Mouse (Mus musculus) hindbrain, embryonic 12.5 days (tissue): ENCODE measurements around the gene Ankrd53. TPM values are rescaled to one million over a fixed set of nuclear protein-coding genes. Genes with fewer than 3 reads are reported as not detected.

Experiments
- ATAC-seq: fragments of 200-750 bp; cut with Nextera tagmentation; 2 replicates; pipeline ENCODE4 v1.8.0; 2017; ENCODE audit warnings: moderate TSS enrichment; ENCODE audit not compliant: low FRiP score
- H3K27ac ChIP-seq: fragments of 300-500 bp; sonication (generic); 2 replicates; pipeline ENCODE4 v1.5.1; 2016; ENCODE audit warnings: mild to moderate bottlenecking
- H3K27me3 ChIP-seq: fragments of 300-500 bp; sonication (generic); 2 replicates; pipeline ENCODE4 v1.6.1; 2016; ENCODE audit warnings: mild to moderate bottlenecking
- H3K36me3 ChIP-seq: fragments of 300-500 bp; sonication (generic); 2 replicates; pipeline ENCODE4 v1.6.1; 2016; ENCODE audit warnings: mild to moderate bottlenecking
- H3K4me1 ChIP-seq: fragments of 300-500 bp; sonication (generic); 2 replicates; pipeline ENCODE4 v1.6.1; 2016
- H3K4me2 ChIP-seq: fragments of 300-500 bp; sonication (generic); replicated peaks from 2 replicates; pipeline ENCODE4 v1.6.1; 2016; ENCODE audit warnings: mild to moderate bottlenecking
- H3K4me3 ChIP-seq: fragments of 300-500 bp; sonication (generic); 2 replicates; pipeline ENCODE4 v1.5.1; 2016; ENCODE audit warnings: mild to moderate bottlenecking
- H3K9ac ChIP-seq: fragments of 300-500 bp; sonication (generic); 2 replicates; pipeline ENCODE4 v1.6.1; 2016; ENCODE audit warnings: mild to moderate bottlenecking, moderate library complexity
- H3K9me3 ChIP-seq: fragments of 300-500 bp; sonication (generic); replicated peaks from 2 replicates; pipeline ENCODE4 v1.6.1; 2016; ENCODE audit warnings: mild to moderate bottlenecking
- WGBS: fragments of 180-500 bp; shearing (Covaris S2); methylation state at CpG from one replicate; pipeline ENCODE4 v1.1.7; 2016; 5-methylcytosine and 5-hydroxymethylcytosine counted together
- polyA plus RNA-seq: library from polyadenylated mRNA; unstranded; fragments of >200 nt; fragmentation: Nextera tagmentation; extraction: Ambion mirVana; gene quantifications from 2 replicates; pipeline ENCODE4 v1.2.1, GENCODE M21; 2016

Ankrd53 gene
- polyA plus RNA-seq, result 0.13 TPM in 1 of 2 replicates, not detected in the other

- H3K9me3 ChIP-seq, result no peaks in the 10 kb centered on the region
- H3K9ac ChIP-seq, result no peak within 1 kb of the TSS
- 23% methylated on average over 6 of the region's 6 CpGs for WGBS
- no peaks in the 10 kb centered on the region for H3K36me3 ChIP-seq
- 0 out of 2 replicates have a peak, but pooled peaks have one; percentile 8 for ATAC-seq
- peaks cover 80% of the 10 kb centered on the region for H3K27me3 ChIP-seq
- H3K4me2 ChIP-seq, result peak within 1 kb of the TSS; percentile 49
- H3K4me3 ChIP-seq, result peak within 1 kb of the TSS; percentile 24
- peaks cover 12% of the 10 kb centered on the region for H3K4me1 ChIP-seq
- no peak within 1 kb of the TSS for H3K27ac ChIP-seq
Observed at GRCm38 (mm10) chr6:83762344-83762743, at the start of gene Ankrd53. Gene Ankrd53, plus strand, starts transcription at chr6:83762644.

GRCm38 (mm10) chr6:83713271-83714136 lies 48.9 kb upstream of the Ankrd53 start:
- ATAC-seq, result no peak
- H3K4me3 ChIP-seq, result no peak overlapping the region
- WGBS, result 1% methylated on average over 12 of the region's 12 CpGs
- H3K9ac ChIP-seq, result no peak overlapping the region
- peaks cover 97% of the 10 kb centered on the region for H3K27me3 ChIP-seq
- no peaks in the 10 kb centered on the region for H3K36me3 ChIP-seq
- no peak overlapping the region for H3K27ac ChIP-seq
- H3K4me1 ChIP-seq, result peaks cover 19% of the 10 kb centered on the region
- H3K9me3 ChIP-seq, result no peaks in the 10 kb centered on the region
- no peak overlapping the region for H3K4me2 ChIP-seq

GRCm38 (mm10) chr6:83714221-83715123 lies 48.0 kb upstream of the Ankrd53 start:
- H3K27me3 ChIP-seq, result peaks cover 97% of the 10 kb centered on the region
- H3K4me3 ChIP-seq, result no peak overlapping the region
- H3K9me3 ChIP-seq, result no peaks in the 10 kb centered on the region
- H3K4me2 ChIP-seq, result no peak overlapping the region
- no peaks in the 10 kb centered on the region for H3K36me3 ChIP-seq
- H3K9ac ChIP-seq, result no peak overlapping the region
- H3K4me1 ChIP-seq, result peaks cover 19% of the 10 kb centered on the region
- ATAC-seq, result no peak
- H3K27ac ChIP-seq, result no peak overlapping the region
- WGBS, result under 1% methylated on average over 34 of the region's 34 CpGs

- Histone ChIP-seq H3K4me1 (peaks cover 15% of the 10 kb centered on the region), H3K9ac (no peak overlapping the region), H3K4me2 (no peak overlapping the region), H3K9me3 (no peaks in the 10 kb centered on the region), H3K36me3 (no peaks in the 10 kb centered on the region), H3K4me3 (no peak overlapping the region), H3K27ac (no peak overlapping the region), H3K27me3 (peaks cover 97% of the 10 kb centered on the region)
- 1% methylated on average over 30 of the region's 30 CpGs for WGBS
- no peak for ATAC-seq
Observed at GRCm38 (mm10) chr6:83715461-83716196, 46.8 kb upstream of the Ankrd53 start.

GRCm38 (mm10) chr6:83717026-83717425 lies 45.4 kb upstream of the Ankrd53 start:
- no peak overlapping the region for H3K27ac ChIP-seq
- ATAC-seq, result no peak
- no peaks in the 10 kb centered on the region for H3K36me3 ChIP-seq
- no peak overlapping the region for H3K4me3 ChIP-seq
- peaks cover 97% of the 10 kb centered on the region for H3K27me3 ChIP-seq
- WGBS, result 1% methylated on average over 8 of the region's 8 CpGs
- H3K9me3 ChIP-seq, result no peaks in the 10 kb centered on the region
- no peak overlapping the region for H3K9ac ChIP-seq
- peaks cover 1% of the 10 kb centered on the region for H3K4me1 ChIP-seq
- no peak overlapping the region for H3K4me2 ChIP-seq

- Histone ChIP-seq H3K36me3 (no peaks in the 10 kb centered on the region), H3K4me1 (no peaks in the 10 kb centered on the region), H3K27ac (no peak overlapping the region), H3K9me3 (no peaks in the 10 kb centered on the region), H3K4me2 (no peak overlapping the region), H3K4me3 (no peak overlapping the region), H3K27me3 (peaks cover 74% of the 10 kb centered on the region), H3K9ac (no peak overlapping the region)
- WGBS, result 30% methylated on average over 6 of the region's 6 CpGs
- no peak for ATAC-seq
Observed at GRCm38 (mm10) chr6:83722526-83722925, 39.9 kb upstream of the Ankrd53 start.

- Histone ChIP-seq H3K4me3 (no peak overlapping the region), H3K27ac (no peak overlapping the region), H3K4me2 (no peak overlapping the region), H3K9ac (no peak overlapping the region), H3K36me3 (no peaks in the 10 kb centered on the region), H3K4me1 (no peaks in the 10 kb centered on the region), H3K27me3 (peaks cover 45% of the 10 kb centered on the region), H3K9me3 (no peaks in the 10 kb centered on the region)
- no peak for ATAC-seq
- 41% methylated on average over 4 of the region's 4 CpGs for WGBS
Observed at GRCm38 (mm10) chr6:83727178-83727577, 35.3 kb upstream of the Ankrd53 start.

GRCm38 (mm10) chr6:83728488-83728887 lies 34.0 kb upstream of the Ankrd53 start:
- H3K4me2 ChIP-seq, result no peak overlapping the region
- 95% methylated on average over 3 of the region's 3 CpGs for WGBS
- no peak overlapping the region for H3K9ac ChIP-seq
- no peaks in the 10 kb centered on the region for H3K36me3 ChIP-seq
- no peak overlapping the region for H3K27ac ChIP-seq
- ATAC-seq, result no peak
- H3K9me3 ChIP-seq, result no peaks in the 10 kb centered on the region
- H3K4me3 ChIP-seq, result no peak overlapping the region
- H3K27me3 ChIP-seq, result peaks cover 41% of the 10 kb centered on the region
- H3K4me1 ChIP-seq, result no peaks in the 10 kb centered on the region

- Histone ChIP-seq H3K27ac (no peak overlapping the region), H3K27me3 (peaks cover 34% of the 10 kb centered on the region), H3K4me1 (no peaks in the 10 kb centered on the region), H3K9me3 (peaks cover 7% of the 10 kb centered on the region), H3K9ac (no peak overlapping the region), H3K4me2 (no peak overlapping the region), H3K4me3 (no peak overlapping the region), H3K36me3 (no peaks in the 10 kb centered on the region)
- no peak for ATAC-seq
- WGBS, result 71% methylated on average over 14 of the region's 14 CpGs
Observed at GRCm38 (mm10) chr6:83729350-83729970, 33.0 kb upstream of the Ankrd53 start.

GRCm38 (mm10) chr6:83731128-83731527 lies 31.3 kb upstream of the Ankrd53 start:
- Histone ChIP-seq H3K4me1 (no peaks in the 10 kb centered on the region), H3K9me3 (peaks cover 7% of the 10 kb centered on the region), H3K27ac (no peak overlapping the region), H3K27me3 (peaks cover 31% of the 10 kb centered on the region), H3K36me3 (no peaks in the 10 kb centered on the region), H3K4me2 (no peak overlapping the region), H3K9ac (no peak overlapping the region), H3K4me3 (no peak overlapping the region)
- WGBS, result 27% methylated on average over 5 of the region's 5 CpGs
- ATAC-seq, result no peak

- ATAC-seq, result no peak
- 20% methylated on average over 13 of the region's 13 CpGs for WGBS
- Histone ChIP-seq H3K9ac (no peak overlapping the region), H3K36me3 (no peaks in the 10 kb centered on the region), H3K27ac (no peak overlapping the region), H3K27me3 (peaks cover 9% of the 10 kb centered on the region), H3K4me2 (no peak overlapping the region), H3K4me1 (no peaks in the 10 kb centered on the region), H3K9me3 (peaks cover 14% of the 10 kb centered on the region), H3K4me3 (no peak overlapping the region)
Observed at GRCm38 (mm10) chr6:83737311-83737710, 25.1 kb upstream of the Ankrd53 start.
